Mouse (Mus musculus) small intestine, adult 2 months (tissue): Measurements from ENCODE around the gene Elmo2.

ENCODE experiments used
- CTCF ChIP-seq: fragments of 200-500 bp; IDR thresholded peaks from 2 replicates; pipeline ENCODE4 v1.5.1; 2012; ENCODE audit warnings: low read depth, mild to moderate bottlenecking, control low read depth, inconsistent platforms, low read length, moderate library complexity, mixed read lengths; ENCODE audit not compliant: insufficient replicate concordance, insufficient read length; ENCODE audit errors: extremely low read depth
- POLR2A ChIP-seq: fragments of 200-500 bp; IDR thresholded peaks from 2 replicates; pipeline ENCODE4 v1.6.1; 2012; ENCODE audit warnings: low read depth, mild to moderate bottlenecking, control low read depth, inconsistent platforms, low read length, moderate library complexity

- no peak for TF ChIP-seq CTCF
- TF ChIP-seq POLR2A: no peak
Observed at GRCm38 (mm10) chr2:165321381-165321888, 4.8 kb downstream of the Elmo2 start.
